Mouse (Mus musculus) adrenal gland, postnatal 36 days (tissue): Measurements from ENCODE around the gene Rrp1. TPM values are rescaled to one million over a fixed set of nuclear protein-coding genes. Genes with fewer than 3 reads are reported as not detected.

Experiments used
- microRNA-seq: library from miRNA; unstranded; fragments of <30 nt; microRNA quantifications from one replicate; pipeline ENCODE4 v1.2.0, GENCODE M21; 2021
- total RNA-seq, 2 experiments: library from RNA; stranded (reverse); gene quantifications; 2 replicates each; pipeline ENCODE4 v1.2.3; 2021

The Rrp1 gene
- total RNA-seq, 2 experiments from 2014 or later, result 243 to 258 TPM

Small RNAs within 50 kb of the gene (microRNA-seq; reads per million reads assigned to microRNA genes)
- gene Mir6410 (not detected), gene Mir6907 (1.00 reads per million), gene Mir6908 (not detected)

Other genes with a start within 250 kb of the Rrp1 start
- gene D10Jhu81e, start 243.3 kb downstream of the Rrp1 start, total RNA-seq, result 100 to 1,000 TPM; 221 to 288 TPM
- 10 to 100 TPM; 17.9 to 22.8 TPM for gene Pwp2, start 227.9 kb downstream of the Rrp1 start, total RNA-seq
- 10 to 100 TPM; 50.7 to 53.6 TPM for gene Trappc10, start 168.4 kb downstream of the Rrp1 start, total RNA-seq
- gene Agpat3, start 60.6 kb downstream of the Rrp1 start, total RNA-seq, result 100 to 1,000 TPM; 293 to 406 TPM
- 100 to 1,000 TPM; 268 to 380 TPM for gene Cstb, start 12.6 kb upstream of the Rrp1 start, total RNA-seq
- 10 to 100 TPM; 26.4 to 27.3 TPM for gene Pdxk, start 51.9 kb upstream of the Rrp1 start, total RNA-seq
- gene Olfr1358, start 104.4 kb upstream of the Rrp1 start, total RNA-seq, result not detected
- gene Ilvbl, start 161.3 kb upstream of the Rrp1 start, total RNA-seq, result 10 to 100 TPM; 51.0 to 62.0 TPM
- gene Syde1, start 178.9 kb upstream of the Rrp1 start, total RNA-seq, result 10 to 100 TPM; 39.0 to 49.0 TPM
- gene Olfr1357, start 205.0 kb upstream of the Rrp1 start, total RNA-seq, result not detected